Mouse (Mus musculus) CD4-positive, CD25-positive, alpha-beta regulatory T cell, adult 4 months (primary cell): ENCODE measurements at regions not wholly inside any gene's neighbourhood (a gene's known extent, or its start where the extent isn't known, plus 50 kb on each side); places are given as distances from the start of the nearest gene placed in this dataset.

Experiments used
- ATAC-seq: one replicate; pipeline ENCODE4 v1.8.0; 2017

DNA sequence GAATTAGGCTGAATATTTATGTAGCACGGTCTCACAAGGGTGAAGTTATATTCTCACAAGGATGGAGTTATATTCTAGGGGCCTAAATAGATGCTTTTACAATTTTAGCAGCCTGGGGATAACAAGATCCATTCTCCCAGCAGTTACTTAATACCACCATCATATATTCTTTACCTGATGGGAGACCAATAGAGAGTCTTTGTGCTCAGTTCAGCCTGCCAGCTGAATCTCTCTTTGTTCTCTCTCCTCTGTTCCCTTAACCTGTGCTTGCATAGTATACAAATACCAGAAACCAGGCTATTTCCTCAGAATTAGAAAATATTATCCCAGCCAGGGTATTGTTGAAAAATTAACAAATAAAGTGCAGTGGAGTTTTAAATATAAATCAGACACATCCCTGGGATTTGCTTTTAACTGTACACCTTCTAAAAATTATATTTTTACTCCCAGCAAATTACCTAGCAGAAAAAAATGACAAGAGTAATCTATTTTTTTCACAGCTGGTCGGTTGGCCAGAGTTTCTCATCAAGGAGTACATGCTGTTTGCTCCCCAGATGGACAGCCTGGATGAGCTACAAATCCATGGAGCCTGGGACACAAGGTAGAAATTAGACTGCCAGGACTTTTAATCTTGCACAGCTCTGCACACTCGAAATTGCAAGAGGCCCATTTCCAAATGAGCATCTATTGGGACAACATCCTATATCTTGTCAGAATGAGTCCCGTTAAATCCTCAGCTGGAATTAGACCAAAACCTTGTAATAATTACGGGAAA lies 281.0 kb upstream of the 4930452B06Rik start:
- ATAC-seq = no peak

DNA sequence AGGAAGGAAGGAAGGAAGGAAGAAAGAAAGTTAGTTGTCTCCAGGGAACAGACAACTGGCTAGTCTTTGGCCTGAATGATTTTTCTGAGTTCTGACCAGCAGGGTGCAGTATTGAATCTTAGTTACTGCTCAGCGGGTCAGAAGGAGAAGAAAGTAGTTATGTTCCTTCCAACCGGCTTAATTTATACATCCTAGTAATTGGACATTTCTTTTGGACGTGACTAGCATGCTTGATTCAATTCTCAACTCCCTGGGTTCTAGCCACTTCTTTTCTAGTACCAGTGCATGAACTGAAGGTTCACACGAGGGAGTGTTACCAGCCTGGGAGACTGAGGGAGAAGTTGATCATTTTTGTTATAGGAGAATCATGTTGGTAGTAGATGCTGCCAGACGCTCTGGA lies 269.1 kb upstream of the 4930452B06Rik start:
- no peak for ATAC-seq
